Mouse (Mus musculus): ENCODE results near the gene Acox3. TPM values are rescaled to one million over a fixed set of nuclear protein-coding genes. Genes with fewer than 3 reads are reported as not detected.

Gene Acox3
- polyA plus RNA-seq, 1 experiment, result 28.4 TPM

DNA sequence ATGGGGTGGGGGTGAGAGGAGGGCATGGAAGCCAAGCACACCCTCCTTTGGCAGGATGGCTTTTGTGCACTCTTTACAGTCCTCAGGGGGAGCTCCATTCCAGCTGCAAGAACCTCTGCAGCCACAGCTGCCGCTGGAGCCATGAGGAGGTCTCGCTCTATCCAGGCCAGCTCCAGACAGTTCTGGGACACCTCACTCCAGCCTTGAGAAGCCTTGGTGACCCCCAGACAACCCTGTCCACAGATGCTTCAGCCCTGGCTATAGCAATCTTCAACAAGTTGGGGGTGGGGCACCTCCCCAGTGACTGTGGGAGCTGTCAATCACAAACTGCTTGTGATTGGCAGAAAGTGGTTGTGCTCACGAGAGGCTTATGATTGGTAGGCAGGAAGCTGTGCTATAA is 76.7 kb downstream of the Acox3 start:
- TF ChIP-seq POLR2A (IDR thresholded peaks at IDR 0.05; ENCODE audit: borderline replicate concordance, extremely low read depth, insufficient read depth, insufficient read length, poor library complexity, severe bottlenecking) (no peak), CTCF (IDR thresholded peaks at IDR 0.05; ENCODE audit: borderline replicate concordance, extremely low read depth, insufficient read depth, insufficient read length) (no peak)
- no peak for DNase-seq (ENCODE audit: low read depth)

DNA sequence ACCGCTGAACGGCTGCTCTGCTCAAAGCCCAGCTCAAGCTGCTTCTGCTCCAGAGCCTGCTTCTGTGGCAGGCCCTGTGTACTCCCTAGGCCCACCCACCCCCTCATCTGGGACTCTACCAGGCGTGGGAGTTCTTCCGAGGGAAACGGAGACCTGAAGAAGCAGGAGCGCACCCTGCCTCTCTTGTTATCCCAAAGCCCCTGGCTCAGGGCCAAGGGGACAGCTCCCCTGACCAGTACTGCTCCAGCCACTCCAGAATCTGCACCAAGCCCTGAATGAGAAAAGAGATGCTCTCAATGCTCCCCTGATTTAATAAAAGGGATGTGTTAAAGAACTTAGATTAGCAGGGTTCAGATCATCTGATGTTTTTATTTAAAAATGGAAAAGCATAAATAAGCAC is 78.4 kb downstream of the Acox3 start:
- DNase-seq (ENCODE audit: low read depth), result no peak
- TF ChIP-seq CTCF (IDR thresholded peaks at IDR 0.05; ENCODE audit: borderline replicate concordance, extremely low read depth, insufficient read depth, insufficient read length) (no peak), POLR2A (IDR thresholded peaks at IDR 0.05; ENCODE audit: borderline replicate concordance, extremely low read depth, insufficient read depth, insufficient read length, poor library complexity, severe bottlenecking) (no peak)

DNA sequence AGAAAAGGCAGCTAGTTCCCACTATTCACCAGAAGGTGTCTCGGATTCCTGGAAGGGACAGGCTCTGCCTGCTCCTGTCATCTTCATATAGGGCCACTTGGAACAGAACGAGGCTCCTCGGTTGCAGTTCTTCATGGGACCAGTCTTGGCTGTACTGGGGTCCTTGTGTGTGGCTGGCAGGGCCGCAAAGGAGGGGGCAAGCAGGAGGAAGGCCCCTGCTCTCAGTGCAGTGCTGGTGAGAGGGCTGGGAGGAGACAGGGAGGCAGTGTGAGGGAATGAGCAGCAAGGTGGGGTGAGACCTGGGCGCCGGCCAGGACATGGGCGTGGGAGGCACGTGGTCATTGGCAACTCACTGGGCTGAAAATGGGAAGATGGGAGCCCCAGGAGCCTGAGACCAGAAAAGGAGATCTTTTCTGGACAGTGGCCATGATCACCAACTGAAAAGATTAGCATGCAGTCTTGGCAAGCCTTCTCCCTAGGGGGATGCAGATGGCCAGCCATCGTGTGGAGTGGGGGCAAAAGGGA is 79.2 kb downstream of the Acox3 start:
- DNase-seq (ENCODE audit: low read depth), result no peak
- TF ChIP-seq CTCF (IDR thresholded peaks at IDR 0.05; ENCODE audit: borderline replicate concordance, extremely low read depth, insufficient read depth, insufficient read length), result no peak
- no peak for TF ChIP-seq POLR2A (IDR thresholded peaks at IDR 0.05; ENCODE audit: borderline replicate concordance, extremely low read depth, insufficient read depth, insufficient read length, poor library complexity, severe bottlenecking)

Other genes with a start within 250 kb of the Acox3 start
- 0.45 and 1.0 TPM in 2 replicates for gene Hmx1, start 193.9 kb upstream of the Acox3 start, polyA plus RNA-seq (2012; rRNA removed)
- gene Cpz, start 57.3 kb upstream of the Acox3 start, polyA plus RNA-seq (2012; rRNA removed), result 2.3 and 4.4 TPM in 2 replicates
- 7.3 and 7.9 TPM in 2 replicates for gene Trmt44, start 8.0 kb upstream of the Acox3 start, polyA plus RNA-seq (2012; rRNA removed)
- 8.1 and 14.8 TPM in 2 replicates for gene Htra3, start 96.7 kb downstream of the Acox3 start, polyA plus RNA-seq (2012; rRNA removed)
- gene Sh3tc1, start 156.9 kb downstream of the Acox3 start, polyA plus RNA-seq (2012; rRNA removed), result 1.2 and 1.8 TPM in 2 replicates
- 10.7 and 19.6 TPM in 2 replicates for gene Ablim2, start 174.8 kb downstream of the Acox3 start, polyA plus RNA-seq (2012; rRNA removed)

Data from brain, embryonic 14.5 days (tissue).